In genomic region chr14:54972786-54973185, GRCm38 (mm10) we compare ENCODE assay signal across 27 mouse cellular contexts. TPM values are rescaled to one million over a fixed set of nuclear protein-coding genes. Genes with fewer than 3 reads are reported as not detected.
DNase-seq lines count a peak whose midpoint lies in the region; ATAC-seq and TF ChIP-seq lines count a peak whose summit lies in the region.
"Not testable (repeated sequence)": the region's sequence is repeated elsewhere in the genome, so short reads cannot be mapped to it uniquely, and the experiment has no call there.
"Had no signal": no experiment of that assay in that cellular context is flagged by ENCODE, and none has a peak within 500 bp of the region (broad histone marks: within the 10 kb centered on the region; RNA-seq: fewer than 3 reads in every experiment).

No protein-coding gene starts in this region.

- H3K9me3 ChIP-seq in E14TG2a.4 (ENCODE audit: low read length); forebrain, postnatal 0 days (ENCODE audit: low read length); heart, embryonic 11.5 days (replicated peaks; ENCODE audit: control insufficient read depth, low read length); heart, embryonic 14.5 days (ENCODE audit: control insufficient read depth, low read length); hindbrain, embryonic 13.5 days; hindbrain, postnatal 0 days (ENCODE audit: low read length): not testable (repeated sequence)

- H3K27ac ChIP-seq in forebrain, postnatal 0 days (ENCODE audit: low read depth, low read length), result peak overlapping the region; percentile 85; the same call in 1 of the 2 replicates
- H3K27ac ChIP-seq in heart, embryonic 11.5 days (ENCODE audit: low read depth, low read length), result peak overlapping the region; percentile 59; the same call in 1 of the 2 replicates
- H3K27ac ChIP-seq in heart, embryonic 14.5 days (replicated peaks in 1 of 2; ENCODE audit: control insufficient read depth in 1 of 2, insufficient read depth in 1 of 2, low read depth in 2 of 2, low read length in 2 of 2), result peak overlapping the region; percentile 50 to 87
- H3K27ac ChIP-seq in hindbrain, embryonic 13.5 days, result peak overlapping the region; percentile 30; the same call in 1 of the 2 replicates
- peak overlapping the region; percentile 82; the same call in 1 of the 2 replicates for H3K27ac ChIP-seq in hindbrain, postnatal 0 days

- H3K36me3 ChIP-seq in E14TG2a.4 (ENCODE audit: insufficient read depth, low read length); forebrain, postnatal 0 days (ENCODE audit: insufficient read depth); heart, embryonic 11.5 days (ENCODE audit: control insufficient read depth, insufficient read depth, low read length); hindbrain, embryonic 13.5 days; hindbrain, postnatal 0 days (ENCODE audit: insufficient read depth, low read length): not testable (repeated sequence)
- peaks cover 74% of the 10 kb centered on the region for H3K36me3 ChIP-seq in heart, embryonic 14.5 days (ENCODE audit: control insufficient read depth, insufficient read depth, low read length)

- not testable (repeated sequence) for DNase-seq in forebrain, postnatal 0 days; hindbrain, postnatal 0 days (ENCODE audit: low spot score)

- H3K27me3 ChIP-seq in E14TG2a.4 (ENCODE audit: insufficient read depth, low read length), result peaks cover 80% of the 10 kb centered on the region
- H3K27me3 ChIP-seq in forebrain, postnatal 0 days (ENCODE audit: insufficient read depth, low read length); heart, embryonic 11.5 days (ENCODE audit: control insufficient read depth, insufficient read depth, low read length); heart, embryonic 14.5 days (ENCODE audit: control insufficient read depth, insufficient read depth, low read length); hindbrain, embryonic 13.5 days; hindbrain, postnatal 0 days (ENCODE audit: insufficient read depth, low read length): not testable (repeated sequence)

- not testable (repeated sequence) for H3K9ac ChIP-seq in forebrain, postnatal 0 days; heart, embryonic 11.5 days (ENCODE audit: low read depth, low read length); heart, embryonic 14.5 days (ENCODE audit: low read length); hindbrain, embryonic 13.5 days; hindbrain, postnatal 0 days (replicated peaks; ENCODE audit: low read length)

- H3K4me3 ChIP-seq in E14TG2a.4 (replicated peaks; ENCODE audit: low read length), result 0 out of 2 replicates have a peak overlapping the region, but pooled peaks have one; percentile 20
- not testable (repeated sequence) for H3K4me3 ChIP-seq in forebrain, postnatal 0 days (ENCODE audit: low read depth, low read length); heart, embryonic 11.5 days (ENCODE audit: low read depth, low read length); heart, embryonic 14.5 days (ENCODE audit: control insufficient read depth in 1 of 2, insufficient read depth in 1 of 2, low read depth in 1 of 2, low read length in 2 of 2); hindbrain, embryonic 13.5 days; hindbrain, postnatal 0 days (ENCODE audit: low read length)

- not testable (repeated sequence) for TF ChIP-seq CTCF in E14TG2a.4 (conservative IDR thresholded peaks at IDR 0.05; ENCODE audit: low read length); forebrain, postnatal 0 days (IDR thresholded peaks at IDR 0.05; ENCODE audit: low read depth); hindbrain, postnatal 0 days (IDR thresholded peaks at IDR 0.05; ENCODE audit: low read depth)

- 94% methylated on average over 7 of the region's 11 CpGs for WGBS in forebrain, postnatal 0 days
- 78% methylated on average over 7 of the region's 11 CpGs for WGBS in heart, embryonic 11.5 days (ENCODE audit: insufficient replicate concordance)
- 74% methylated on average over 7 of the region's 11 CpGs for WGBS in heart, embryonic 14.5 days
- 94% methylated on average over 11 of the region's 11 CpGs for WGBS in hindbrain, embryonic 13.5 days
- WGBS in hindbrain, postnatal 0 days, result 97% methylated on average over 7 of the region's 11 CpGs

- H3K4me2 ChIP-seq in forebrain, postnatal 0 days (ENCODE audit: low read depth); heart, embryonic 11.5 days; heart, embryonic 14.5 days (ENCODE audit: low read length); hindbrain, embryonic 13.5 days; hindbrain, postnatal 0 days (ENCODE audit: low read depth, low read length): not testable (repeated sequence)

- not testable (repeated sequence) for ATAC-seq in forebrain, postnatal 0 days; heart, embryonic 11.5 days (replicated peaks; ENCODE audit: insufficient number of reproducible peaks, low FRiP score, low TSS enrichment); heart, embryonic 14.5 days (ENCODE audit: insufficient number of reproducible peaks, insufficient read depth, low FRiP score, low read depth); hindbrain, embryonic 13.5 days (ENCODE audit: low FRiP score); hindbrain, postnatal 0 days

- H3K4me1 ChIP-seq in E14TG2a.4 (replicated peaks; ENCODE audit: low read depth, low read length); forebrain, postnatal 0 days (ENCODE audit: insufficient read depth); hindbrain, postnatal 0 days (ENCODE audit: insufficient read depth, low read length): not testable (repeated sequence)
- H3K4me1 ChIP-seq in heart, embryonic 11.5 days (ENCODE audit: control insufficient read depth, insufficient read depth, low read length), result peaks cover 20% of the 10 kb centered on the region
- H3K4me1 ChIP-seq in heart, embryonic 14.5 days (ENCODE audit: control insufficient read depth in 2 of 2, insufficient read depth in 2 of 2, low read length in 2 of 2), result peaks cover 8 to 19% of the 10 kb centered on the region in 2 experiments
- peaks cover 17% of the 10 kb centered on the region for H3K4me1 ChIP-seq in hindbrain, embryonic 13.5 days (replicated peaks)

RNA-seq across cellular contexts. Expression of gene Gm17428, which starts 3.9 kb away (rescaled TPM):
- not detected in 2 replicates for total RNA-seq in forebrain, postnatal 0 days (2014; rRNA removed)
- polyA plus RNA-seq in forebrain, postnatal 0 days (2015; fragmentation: Nextera tagmentation; extraction: Ambion mirVana), result not detected in 2 replicates
- polyA plus RNA-seq in heart, embryonic 11.5 days (2014; fragmentation: Nextera tagmentation; extraction: Ambion mirVana), result not detected in 2 replicates
- not detected in 2 replicates for polyA plus RNA-seq in heart, embryonic 14.5 days (2014; fragmentation: Nextera tagmentation; extraction: Ambion mirVana)
- polyA plus RNA-seq in hindbrain, embryonic 13.5 days (2015; fragmentation: Nextera tagmentation; extraction: Ambion mirVana), result not detected in 2 replicates
- total RNA-seq in hindbrain, postnatal 0 days (2014; rRNA removed), result not detected in 2 replicates
- polyA plus RNA-seq in hindbrain, postnatal 0 days (2015; fragmentation: Nextera tagmentation; extraction: Ambion mirVana), result not detected in 2 replicates
- total RNA-seq: adrenal gland, adult 2 months; adrenal gland, postnatal 14 days; adrenal gland, postnatal 4 days; common myeloid progenitor, adult 5-6 weeks; G1E; gastrocnemius, adult 18-20 months; gastrocnemius, postnatal 10 days; gastrocnemius, postnatal 36 days; granulocyte monocyte progenitor cell, adult 5-6 weeks; heart, postnatal 10 days; heart, postnatal 36 days had no signal
- polyA plus RNA-seq: adrenal gland, adult 2 months; cerebellum, adult 2 months; embryonic facial prominence, embryonic 12.5 days; embryonic facial prominence, embryonic 15.5 days; forebrain, embryonic 11.5 days; forebrain, embryonic 14.5 days; G1E; hindbrain, embryonic 10.5 days; hindbrain, embryonic 16.5 days; inflammation-experienced regulatory T-cells, adult 6 months; intestine, embryonic 16.5 days; Patski had no signal

RNA-seq across cellular contexts. Expression of gene Myh6, which starts 6.1 kb away (rescaled TPM):
- 0.23 and 5.8 TPM in 2 replicates for total RNA-seq in forebrain, postnatal 0 days (2014; rRNA removed)
- polyA plus RNA-seq in forebrain, postnatal 0 days (2015; fragmentation: Nextera tagmentation; extraction: Ambion mirVana), result 2.3 and 2.5 TPM in 2 replicates
- 2,306 and 2,903 TPM in 2 replicates for polyA plus RNA-seq in heart, embryonic 11.5 days (2014; fragmentation: Nextera tagmentation; extraction: Ambion mirVana)
- polyA plus RNA-seq in heart, embryonic 14.5 days (2014; fragmentation: Nextera tagmentation; extraction: Ambion mirVana), result 2,542 and 2,728 TPM in 2 replicates
- polyA plus RNA-seq in hindbrain, embryonic 13.5 days (2015; fragmentation: Nextera tagmentation; extraction: Ambion mirVana), result 1.2 and 3.0 TPM in 2 replicates
- 0.21 and 0.32 TPM in 2 replicates for total RNA-seq in hindbrain, postnatal 0 days (2014; rRNA removed)
- 1.1 and 1.4 TPM in 2 replicates for polyA plus RNA-seq in hindbrain, postnatal 0 days (2015; fragmentation: Nextera tagmentation; extraction: Ambion mirVana)
- total RNA-seq: adrenal gland, adult 2 months; common myeloid progenitor, adult 5-6 weeks; granulocyte monocyte progenitor cell, adult 5-6 weeks had no signal
- polyA plus RNA-seq: adrenal gland, adult 2 months; forebrain, embryonic 11.5 days; inflammation-experienced regulatory T-cells, adult 6 months had no signal

RNA-seq across cellular contexts. Expression of gene Myh7, which starts 21.6 kb away (rescaled TPM):
- total RNA-seq in forebrain, postnatal 0 days (2014; rRNA removed), result 8.5 and 9.3 TPM in 2 replicates
- 8.8 and 9.6 TPM in 2 replicates for polyA plus RNA-seq in forebrain, postnatal 0 days (2015; fragmentation: Nextera tagmentation; extraction: Ambion mirVana)
- polyA plus RNA-seq in heart, embryonic 11.5 days (2014; fragmentation: Nextera tagmentation; extraction: Ambion mirVana), result 3,446 and 4,122 TPM in 2 replicates
- polyA plus RNA-seq in heart, embryonic 14.5 days (2014; fragmentation: Nextera tagmentation; extraction: Ambion mirVana), result 5,319 and 5,796 TPM in 2 replicates
- 8.2 and 9.2 TPM in 2 replicates for polyA plus RNA-seq in hindbrain, embryonic 13.5 days (2015; fragmentation: Nextera tagmentation; extraction: Ambion mirVana)
- 1.3 and 2.0 TPM in 2 replicates for total RNA-seq in hindbrain, postnatal 0 days (2014; rRNA removed)
- 6.5 and 8.6 TPM in 2 replicates for polyA plus RNA-seq in hindbrain, postnatal 0 days (2015; fragmentation: Nextera tagmentation; extraction: Ambion mirVana)
- total RNA-seq: adrenal gland, adult 2 months; common myeloid progenitor, adult 5-6 weeks; granulocyte monocyte progenitor cell, adult 5-6 weeks had no signal
- polyA plus RNA-seq: adrenal gland, adult 2 months; inflammation-experienced regulatory T-cells, adult 6 months had no signal

RNA-seq across cellular contexts. Expression of gene Cmtm5, which starts 36.7 kb away (rescaled TPM):
- 17.9 and 19.9 TPM in 2 replicates for total RNA-seq in forebrain, postnatal 0 days (2014; rRNA removed)
- polyA plus RNA-seq in forebrain, postnatal 0 days (2015; fragmentation: Nextera tagmentation; extraction: Ambion mirVana), result 17.7 and 22.7 TPM in 2 replicates
- polyA plus RNA-seq in heart, embryonic 11.5 days (2014; fragmentation: Nextera tagmentation; extraction: Ambion mirVana), result 0.49 and 0.90 TPM in 2 replicates
- polyA plus RNA-seq in heart, embryonic 14.5 days (2014; fragmentation: Nextera tagmentation; extraction: Ambion mirVana), result 0.58 and 0.72 TPM in 2 replicates
- polyA plus RNA-seq in hindbrain, embryonic 13.5 days (2015; fragmentation: Nextera tagmentation; extraction: Ambion mirVana), result 7.0 and 7.1 TPM in 2 replicates
- total RNA-seq in hindbrain, postnatal 0 days (2014; rRNA removed), result 62.6 and 74.1 TPM in 2 replicates
- polyA plus RNA-seq in hindbrain, postnatal 0 days (2015; fragmentation: Nextera tagmentation; extraction: Ambion mirVana), result 44.8 and 52.1 TPM in 2 replicates
- total RNA-seq: common myeloid progenitor, adult 5-6 weeks; G1E; granulocyte monocyte progenitor cell, adult 5-6 weeks had no signal
- polyA plus RNA-seq: G1E; inflammation-experienced regulatory T-cells, adult 6 months; Patski had no signal

RNA-seq across cellular contexts. Expression of gene Il25, which starts 40.3 kb away (rescaled TPM):
- total RNA-seq in forebrain, postnatal 0 days (2014; rRNA removed), result 0.38 TPM in 1 of 2 replicates, not detected in the other
- 0.18 and 0.58 TPM in 2 replicates for polyA plus RNA-seq in forebrain, postnatal 0 days (2015; fragmentation: Nextera tagmentation; extraction: Ambion mirVana)
- polyA plus RNA-seq in heart, embryonic 11.5 days (2014; fragmentation: Nextera tagmentation; extraction: Ambion mirVana), result not detected in 2 replicates
- polyA plus RNA-seq in heart, embryonic 14.5 days (2014; fragmentation: Nextera tagmentation; extraction: Ambion mirVana), result not detected in 2 replicates
- 0.38 and 0.83 TPM in 2 replicates for polyA plus RNA-seq in hindbrain, embryonic 13.5 days (2015; fragmentation: Nextera tagmentation; extraction: Ambion mirVana)
- total RNA-seq in hindbrain, postnatal 0 days (2014; rRNA removed), result not detected in 2 replicates
- polyA plus RNA-seq in hindbrain, postnatal 0 days (2015; fragmentation: Nextera tagmentation; extraction: Ambion mirVana), result 0.95 and 1.2 TPM in 2 replicates
- total RNA-seq: adrenal gland, adult 2 months; adrenal gland, postnatal 14 days; adrenal gland, postnatal 4 days; common myeloid progenitor, adult 5-6 weeks; G1E; gastrocnemius, adult 18-20 months; gastrocnemius, postnatal 10 days; gastrocnemius, postnatal 36 days; granulocyte monocyte progenitor cell, adult 5-6 weeks; heart, postnatal 10 days; heart, postnatal 36 days had no signal
- polyA plus RNA-seq: forebrain, embryonic 11.5 days; G1E; inflammation-experienced regulatory T-cells, adult 6 months; intestine, embryonic 16.5 days; Patski had no signal

Comparison
In these comparisons a context has a peak if more than half of its experiments do, and no peak if none do; other contexts are left out.
1. H3K27ac ChIP-seq: peak in every context shown above with its lines; median percentile 85 in forebrain, postnatal 0 days; 82 in hindbrain, postnatal 0 days; 68 in heart, embryonic 14.5 days; 59 in heart, embryonic 11.5 days; 30 in hindbrain, embryonic 13.5 days.
2. RNA of gene Myh6, which starts 6.1 kb away (polyA plus RNA-seq): 2,542 to 2,728 TPM in heart, embryonic 14.5 days and 2,306 to 2,903 TPM in heart, embryonic 11.5 days; 2.3 to 2.5 TPM in forebrain, postnatal 0 days, 1.1 to 1.4 TPM in hindbrain, postnatal 0 days and 1.2 to 3.0 TPM in hindbrain, embryonic 13.5 days; every median in the first group is over 100 times any median in the second.
3. RNA of gene Myh7, which starts 21.6 kb away (polyA plus RNA-seq): 5,319 to 5,796 TPM in heart, embryonic 14.5 days and 3,446 to 4,122 TPM in heart, embryonic 11.5 days; 8.8 to 9.6 TPM in forebrain, postnatal 0 days, 6.5 to 8.6 TPM in hindbrain, postnatal 0 days and 8.2 to 9.2 TPM in hindbrain, embryonic 13.5 days; every median in the first group is over 100 times any median in the second.